Mouse (Mus musculus) layer of hippocampus, postnatal 14 days (tissue): ENCODE measurements around the gene Slc39a7. TPM values are rescaled to one million over a fixed set of nuclear protein-coding genes. Genes with fewer than 3 reads are reported as not detected.

Experiments
- DNase-seq, 2 experiments: peaks; one replicate each; pipeline ENCODE4 v3.0.0; 2021 to 2022; ENCODE audit warnings: low spot score in 2 of 2, mixed read lengths in 1 of 2
- long read RNA-seq, 2 experiments: library from polyadenylated mRNA; stranded (forward); transcript quantifications; one replicate each; pipeline ENCODE4 v2.0.0; 2021
- total RNA-seq, 2 experiments: library from RNA; stranded (reverse); gene quantifications; 2 replicates each; pipeline ENCODE4 v1.2.3; 2021

Gene Slc39a7
- total RNA-seq, result 10 to 100 TPM; 91.2 to 97.5 TPM
- long read RNA-seq, experiment 1, transcript Slc39a7-203 (8 exons, 1,550 nt), result minor isoform, 8 of 73 reads
- long read RNA-seq, experiment 1, transcript Slc39a7-201 (7 exons, 2,320 nt), result major isoform, 58 of 73 reads
- long read RNA-seq, experiment 1, transcript Slc39a7-204 (6 exons, 2,433 nt), result minor isoform, 5 of 73 reads
- long read RNA-seq, experiment 1, partial matches to known transcripts, result 2 of 73 reads
- long read RNA-seq, experiment 1, other reads (novel, unspliced or antisense), result 0 of 73 reads
- long read RNA-seq, experiment 2, transcript Slc39a7-203 (8 exons, 1,550 nt), result minor isoform, 12 of 85 reads
- long read RNA-seq, experiment 2, transcript Slc39a7-204 (6 exons, 2,433 nt), result minor isoform, 5 of 85 reads
- long read RNA-seq, experiment 2, transcript Slc39a7-201 (7 exons, 2,320 nt), result major isoform, 64 of 85 reads
- long read RNA-seq, experiment 2, partial matches to known transcripts, result 0 of 85 reads
- long read RNA-seq, experiment 2, other reads (novel, unspliced or antisense), result 4 of 85 reads

DNA sequence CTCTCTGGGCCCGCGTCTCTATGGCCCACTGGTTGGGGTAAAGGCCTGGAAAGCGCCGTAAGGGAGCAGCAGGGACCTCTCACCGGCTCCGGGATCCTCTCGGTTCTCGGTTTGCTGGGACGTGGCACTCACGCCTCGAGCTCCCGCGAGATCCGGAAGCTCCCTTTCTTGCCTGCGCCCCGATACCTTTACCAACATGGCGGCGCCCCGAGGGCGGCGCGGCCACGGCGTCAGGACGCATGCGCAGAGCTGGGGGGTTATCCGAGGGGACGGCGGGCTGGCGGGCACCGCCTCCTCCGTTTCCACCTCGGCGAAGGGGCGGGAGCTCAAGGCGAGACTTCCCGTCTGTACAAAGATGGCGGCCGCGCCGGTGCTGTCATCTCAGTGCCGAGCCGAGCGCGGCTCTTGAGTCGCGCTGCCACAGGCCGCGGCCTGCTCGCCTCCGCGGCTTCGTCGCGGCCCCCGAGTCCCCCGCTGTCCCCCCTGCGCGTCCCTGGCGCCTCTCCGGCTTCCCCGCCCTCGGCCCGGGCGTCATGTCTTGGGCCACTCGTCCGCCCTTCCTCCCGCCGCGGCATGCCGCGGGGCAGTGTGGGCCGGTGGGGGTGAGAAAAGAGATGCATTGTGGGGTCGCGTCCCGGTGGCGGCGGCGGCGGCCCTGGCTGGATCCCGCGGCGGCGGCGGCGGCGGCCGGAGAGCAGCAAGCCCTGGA is at the start of gene Slc39a7, which contains the start of gene Rxrb:
TSS of gene Slc39a7 (minus strand) at position 218 of the 709 bp plus-strand sequence.
TSS of gene Rxrb (plus strand) at position 348 of the 709 bp plus-strand sequence.
- peak; percentile 98 to 99 for DNase-seq

DNA sequence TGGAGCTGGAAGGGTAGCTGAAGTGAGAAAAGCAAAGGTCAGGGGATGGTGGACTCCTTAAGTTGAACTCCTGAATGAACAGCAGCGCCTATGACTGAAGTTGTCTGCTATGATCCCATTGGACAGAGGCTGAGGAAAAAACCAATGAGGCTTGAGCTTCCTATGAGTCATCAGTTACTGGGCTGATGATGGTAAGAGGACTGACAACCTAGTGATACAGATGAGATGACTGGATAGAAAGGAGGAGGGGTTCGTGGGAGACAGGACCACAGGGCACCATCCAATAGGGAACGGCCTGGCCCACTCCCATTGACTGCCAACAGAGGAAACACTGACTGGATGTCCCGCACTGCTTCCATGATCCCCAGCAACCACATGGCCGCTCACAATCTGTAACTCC is 48.1 kb upstream of the Slc39a7 start:
- peak in 1 of 2 experiments; percentile 80 for DNase-seq

DNA sequence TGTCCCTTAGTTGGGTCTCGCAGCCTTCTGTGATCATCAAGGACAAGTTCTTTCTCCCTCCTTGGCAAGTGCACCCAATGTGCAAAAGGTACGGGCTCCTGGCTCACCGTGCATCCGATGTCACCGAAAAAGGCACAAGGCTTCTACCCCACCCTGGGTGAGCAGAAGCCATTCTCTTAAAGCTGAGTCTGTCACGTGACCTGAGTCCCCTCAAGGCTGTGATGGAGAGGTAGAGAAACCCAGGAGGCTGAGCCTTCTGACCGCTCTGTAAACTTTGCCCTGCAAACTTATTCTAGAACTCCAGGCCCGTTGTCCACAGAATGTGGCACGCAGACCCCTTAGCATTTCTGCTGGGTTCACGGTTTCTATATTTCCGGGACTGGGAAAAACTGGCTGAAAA is 47.5 kb upstream of the Slc39a7 start:
- no peak for DNase-seq

- no peak for DNase-seq
Measured at GRCm38 (mm10) chr17:34078148-34078547, 46.7 kb upstream of the Slc39a7 start.

DNA sequence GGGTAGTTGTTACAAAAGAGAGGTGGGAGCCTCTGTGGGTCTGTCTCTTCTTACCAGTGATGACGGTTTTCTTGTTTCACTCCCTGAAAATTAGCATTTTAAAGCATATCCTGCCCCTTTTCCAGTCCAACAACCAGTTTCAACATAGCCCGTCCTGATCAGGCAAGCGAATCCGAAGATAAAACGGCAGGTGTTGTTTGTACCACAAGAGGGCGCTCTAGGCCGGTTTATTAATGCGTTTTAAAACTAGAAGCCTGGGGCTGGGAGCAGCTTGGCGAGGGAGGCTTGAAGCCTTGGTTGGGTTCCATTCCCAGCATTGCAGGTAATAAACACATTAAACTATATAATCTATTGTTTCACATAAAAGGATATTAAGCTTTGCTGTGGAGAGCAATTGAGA is 46.1 kb upstream of the Slc39a7 start:
- peak; percentile 65 to 84 for DNase-seq

DNA sequence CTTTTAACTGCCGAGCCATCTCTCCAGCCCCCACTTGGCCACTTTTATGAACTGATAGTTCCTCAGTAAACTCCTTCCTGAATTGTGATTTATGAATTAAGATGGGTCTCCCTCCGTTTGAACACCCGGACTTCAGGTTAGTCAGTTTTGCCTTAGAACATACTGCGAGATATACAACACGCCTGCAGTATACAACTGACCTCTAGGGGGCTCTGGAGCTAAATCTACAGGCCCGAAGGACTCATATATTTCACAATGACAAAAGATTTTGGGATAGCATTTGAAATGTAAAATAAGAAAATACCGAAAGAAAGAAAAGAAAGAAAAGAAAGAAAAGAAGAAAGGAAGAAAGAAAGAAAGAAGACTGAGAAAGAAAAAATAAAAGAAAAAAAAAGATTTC is 43.8 kb upstream of the Slc39a7 start:
- peak; percentile 48 to 77 for DNase-seq

DNA sequence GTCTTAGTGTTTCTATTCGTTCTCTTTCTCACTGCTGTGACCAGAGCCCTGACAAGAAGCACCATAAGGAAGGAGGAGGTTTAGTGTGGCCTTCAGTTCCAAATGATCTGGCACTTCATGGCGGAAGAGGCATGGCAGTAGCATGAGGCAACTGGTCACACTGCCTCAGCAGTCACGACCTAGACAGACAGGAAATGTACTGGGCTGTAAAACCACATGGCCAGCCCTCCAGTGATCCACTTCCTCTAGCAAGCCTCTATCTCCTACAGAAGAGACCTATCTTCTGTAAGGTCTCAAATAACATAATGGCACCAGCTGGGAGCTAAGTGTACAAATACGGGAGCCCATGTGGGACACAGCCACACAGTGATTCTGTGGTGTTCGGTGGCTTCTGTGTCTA is 40.6 kb upstream of the Slc39a7 start:
- DNase-seq, result no peak

DNA sequence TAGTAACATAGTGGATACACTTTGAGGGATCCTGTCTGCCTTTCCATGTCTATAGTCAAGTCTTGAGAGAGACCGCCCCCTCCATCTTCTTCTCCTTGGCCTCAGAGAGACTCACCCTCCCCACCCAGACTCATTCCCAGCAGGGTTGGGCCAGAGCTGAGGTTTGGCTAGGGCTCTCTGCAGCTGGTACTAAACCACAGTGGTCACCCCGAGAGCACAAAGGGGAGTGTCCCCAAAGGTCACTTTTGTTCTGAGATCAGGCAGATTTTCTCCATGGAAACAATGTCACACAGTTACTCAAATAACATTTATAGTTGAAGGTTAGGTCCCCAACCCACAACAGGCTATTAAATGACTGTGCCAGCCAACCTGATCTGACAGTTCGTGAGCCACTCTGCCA is 37.4 kb upstream of the Slc39a7 start:
- DNase-seq, result no peak

GRCm38 (mm10) chr17:34057224-34057623 is 25.7 kb upstream of the Slc39a7 start:
- no peak for DNase-seq

DNA sequence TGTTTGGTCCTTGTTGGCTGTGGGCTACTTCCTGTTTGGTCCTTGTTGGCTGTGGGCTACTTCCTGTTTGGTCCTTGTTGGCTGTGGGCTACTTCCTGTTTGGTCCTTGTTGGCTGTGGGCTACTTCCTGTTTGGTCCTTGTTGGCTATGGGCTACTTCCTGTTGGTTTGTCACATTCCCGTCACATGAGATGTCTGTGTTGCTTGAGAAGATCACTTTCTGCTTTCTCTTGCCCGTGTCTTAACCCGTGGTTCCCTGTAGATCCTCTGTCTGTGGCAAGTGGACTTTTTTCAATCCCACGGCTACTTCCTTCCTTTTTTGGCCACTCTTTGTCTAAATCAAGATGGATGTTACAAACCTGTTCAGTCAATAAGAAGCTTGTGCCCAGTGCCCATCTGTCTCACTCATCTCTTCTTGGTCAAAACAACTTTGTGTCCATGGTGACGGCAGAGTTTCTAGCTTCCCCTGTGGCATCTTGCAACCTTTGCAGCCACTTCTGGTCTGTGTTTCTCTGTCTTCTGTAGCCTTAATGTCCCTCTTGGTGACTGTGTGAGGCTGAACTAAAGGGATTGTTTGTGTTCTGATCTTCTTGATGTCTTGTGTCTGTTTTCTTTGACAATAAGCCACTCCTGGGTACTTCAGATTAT is 16.0 kb upstream of the Slc39a7 start:
- no peak for DNase-seq

GRCm38 (mm10) chr17:34045941-34046340 is 14.5 kb upstream of the Slc39a7 start:
- no peak for DNase-seq

GRCm38 (mm10) chr17:34039562-34040450 is 8.3 kb upstream of the Slc39a7 start:
- DNase-seq, result peak in 1 of 2 experiments; percentile 33

- peak in 1 of 2 experiments; percentile 31 for DNase-seq
Measured at GRCm38 (mm10) chr17:34038878-34039561, 7.5 kb upstream of the Slc39a7 start, which contains the start of gene Col11a2. Gene Col11a2, plus strand, starts transcription at chr17:34039437.

GRCm38 (mm10) chr17:34038440-34038839 is 7.0 kb upstream of the Slc39a7 start:
- peak in 1 of 2 experiments; percentile 73 for DNase-seq

DNA sequence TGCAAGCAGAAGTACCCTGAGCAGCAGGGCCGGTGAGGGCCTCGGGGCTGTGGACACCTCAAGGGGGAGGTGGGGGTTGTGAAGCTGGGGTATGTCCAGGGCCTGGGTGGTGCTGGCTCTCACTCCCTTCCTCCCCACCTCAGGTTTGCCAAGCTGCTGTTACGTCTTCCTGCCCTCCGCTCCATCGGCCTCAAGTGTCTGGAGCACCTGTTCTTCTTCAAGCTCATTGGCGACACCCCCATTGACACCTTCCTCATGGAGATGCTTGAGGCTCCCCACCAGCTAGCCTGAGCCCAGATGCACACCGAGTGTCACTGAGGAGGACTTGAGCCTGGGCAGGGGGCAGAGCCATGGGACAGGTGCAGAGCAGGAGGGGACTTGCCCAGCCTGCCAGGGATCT is 5.8 kb upstream of the Slc39a7 start:
- DNase-seq, result no peak

DNA sequence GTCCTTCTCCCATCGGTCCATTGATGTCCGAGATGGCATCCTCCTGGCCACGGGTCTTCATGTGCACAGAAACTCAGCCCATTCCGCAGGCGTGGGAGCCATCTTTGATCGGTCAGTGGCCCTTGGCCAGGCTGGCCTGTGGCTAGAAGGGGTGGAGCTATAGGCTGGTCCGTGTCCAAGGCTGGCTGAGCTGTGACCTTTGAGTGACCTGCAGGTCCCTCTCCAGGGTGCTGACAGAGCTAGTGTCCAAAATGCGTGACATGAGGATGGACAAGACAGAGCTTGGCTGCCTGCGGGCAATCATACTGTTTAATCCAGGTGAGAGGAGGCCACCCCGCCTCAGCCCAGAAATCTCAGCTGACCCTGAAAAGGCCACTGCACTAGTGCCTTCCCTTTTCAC is 5.2 kb upstream of the Slc39a7 start:
- DNase-seq, result no peak

- no peak for DNase-seq
Measured at GRCm38 (mm10) chr17:34035517-34035916, 4.0 kb upstream of the Slc39a7 start.

DNA sequence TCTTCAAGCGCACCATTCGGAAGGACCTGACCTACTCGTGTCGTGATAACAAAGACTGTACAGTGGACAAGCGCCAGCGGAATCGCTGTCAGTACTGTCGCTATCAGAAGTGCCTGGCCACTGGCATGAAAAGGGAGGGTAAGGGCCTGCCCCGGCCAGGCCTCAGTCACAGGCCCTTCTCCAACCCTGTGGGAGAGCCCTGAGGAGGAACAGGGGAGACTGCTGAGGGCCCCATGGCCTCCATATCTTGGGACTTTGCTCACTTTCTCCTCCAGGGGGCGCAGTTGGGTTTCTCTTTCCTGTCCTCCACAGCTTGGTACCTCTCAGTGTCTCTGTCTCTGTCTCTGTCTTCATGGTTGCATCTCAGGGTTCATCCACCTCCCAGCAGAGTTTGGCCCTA is 2.6 kb upstream of the Slc39a7 start:
- DNase-seq, result peak in 1 of 2 experiments; percentile 67

GRCm38 (mm10) chr17:34033441-34033840 is 2.0 kb upstream of the Slc39a7 start:
- DNase-seq, result peak in 1 of 2 experiments; percentile 8

GRCm38 (mm10) chr17:34032806-34033205 is 1.3 kb upstream of the Slc39a7 start:
- peak in 1 of 2 experiments; percentile 25 for DNase-seq
